ENCODE assay signal across 20 mouse cellular contexts in genomic region chr3:138255366-138255765, GRCm38 (mm10). TPM values are rescaled to one million over a fixed set of nuclear protein-coding genes. Genes with fewer than 3 reads are reported as not detected.
"Had no signal": no experiment of that assay in that cellular context is flagged by ENCODE, and none has a peak within 500 bp of the region (broad histone marks: within the 10 kb centered on the region; RNA-seq: fewer than 3 reads in every experiment).

No protein-coding gene starts in this region.

- H3K27me3 ChIP-seq: limb, embryonic 15.5 days; liver, embryonic 12.5 days; midbrain, embryonic 13.5 days; neural tube, embryonic 15.5 days had no signal

- H3K9me3 ChIP-seq: limb, embryonic 15.5 days; liver, embryonic 12.5 days; midbrain, embryonic 13.5 days; neural tube, embryonic 15.5 days had no signal

- H3K4me2 ChIP-seq: limb, embryonic 15.5 days; liver, embryonic 12.5 days; midbrain, embryonic 13.5 days; neural tube, embryonic 15.5 days had no signal

- H3K4me1 ChIP-seq: liver, embryonic 12.5 days; midbrain, embryonic 13.5 days; neural tube, embryonic 15.5 days had no signal

- H3K27ac ChIP-seq: kidney, postnatal 0 days; limb, embryonic 15.5 days; liver, embryonic 12.5 days; midbrain, embryonic 13.5 days; neural tube, embryonic 15.5 days had no signal

- ATAC-seq: liver, embryonic 12.5 days; midbrain, embryonic 13.5 days had no signal

- H3K36me3 ChIP-seq: limb, embryonic 15.5 days; liver, embryonic 12.5 days; midbrain, embryonic 13.5 days; neural tube, embryonic 15.5 days had no signal

- DNase-seq: kidney, adult 8-10 months; kidney, postnatal 36 days; layer of hippocampus, adult 9-11 months; layer of hippocampus, postnatal 36 days; right cerebral cortex, adult 18-20 months; right cerebral cortex, postnatal 25 days; thymus, postnatal 36 days had no signal

- H3K9ac ChIP-seq: limb, embryonic 15.5 days; liver, embryonic 12.5 days; midbrain, embryonic 13.5 days; neural tube, embryonic 15.5 days had no signal

- H3K4me3 ChIP-seq: limb, embryonic 15.5 days; liver, embryonic 12.5 days; midbrain, embryonic 13.5 days; myocyte; neural tube, embryonic 15.5 days had no signal

RNA-seq across cellular contexts. Expression of gene Adh1, which starts 5.4 kb away (rescaled TPM):
- total RNA-seq: megakaryocyte-erythroid progenitor cell, adult 5-6 weeks had no signal
- polyA plus RNA-seq: myocyte had no signal

RNA-seq across cellular contexts. Expression of gene Adh7, which starts 37.8 kb away (rescaled TPM):
- total RNA-seq: left cerebral cortex, postnatal 25 days; megakaryocyte-erythroid progenitor cell, adult 5-6 weeks had no signal
- polyA plus RNA-seq: limb, embryonic 11.5 days had no signal

RNA-seq across cellular contexts. Expression of gene Adh6a, which starts 57.7 kb away (rescaled TPM):
- total RNA-seq: layer of hippocampus, adult 18-20 months; layer of hippocampus, postnatal 36 days; left cerebral cortex, adult 8-10 months; left cerebral cortex, postnatal 25 days; megakaryocyte-erythroid progenitor cell, adult 5-6 weeks had no signal
- polyA plus RNA-seq: limb, embryonic 11.5 days; liver, embryonic 12.5 days; liver, embryonic 16.5 days; midbrain, embryonic 13.5 days; myocyte; neural tube, embryonic 11.5 days had no signal
